Mouse (Mus musculus) adrenal gland, adult 18-20 months (tissue): Measurements from ENCODE around the gene St6galnac6. TPM values are rescaled to one million over a fixed set of nuclear protein-coding genes. Genes with fewer than 3 reads are reported as not detected.

Experiments used
- DNase-seq, 2 experiments: peaks; one replicate each; pipeline ENCODE4 v3.0.0; 2021 to 2022; ENCODE audit warnings: low spot score in 2 of 2
- total RNA-seq, 2 experiments: library from RNA; stranded (reverse); gene quantifications; 1 replicate in 1 of 2; 2 replicates in 1 of 2; pipeline ENCODE4 v1.2.3; 2021

The St6galnac6 gene
- total RNA-seq, 2 experiments from 2014 or later, result 52.4 to 67.9 TPM

DNA sequence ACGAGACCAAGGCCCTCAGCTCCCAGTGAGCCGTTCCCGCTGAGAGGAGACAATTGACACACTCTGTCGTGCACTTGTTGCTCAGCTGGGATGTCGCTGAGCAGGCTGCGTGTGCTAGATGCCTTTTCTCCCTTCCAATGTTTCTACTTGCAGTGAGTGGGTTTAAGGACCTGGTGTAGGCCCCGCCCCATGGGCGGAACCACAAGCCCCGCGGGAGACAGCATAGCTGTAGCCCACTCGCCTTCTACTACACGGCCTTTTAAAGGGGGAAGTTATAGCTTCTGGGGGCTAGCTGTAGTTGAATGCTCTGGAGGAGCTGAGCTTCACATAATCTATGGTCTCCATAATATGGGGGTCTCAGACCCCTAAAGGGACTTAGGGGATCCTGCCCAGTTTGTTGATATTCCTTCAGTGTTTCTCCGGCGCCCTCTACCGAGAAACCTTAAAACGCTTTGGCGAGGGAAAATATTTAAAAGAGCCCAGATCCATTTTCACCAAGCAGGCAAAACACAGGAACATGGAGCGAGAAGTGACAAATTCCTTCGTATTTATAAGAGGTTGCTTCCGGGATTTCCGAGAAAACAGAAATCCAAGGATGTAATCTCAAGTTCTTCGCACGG lies 11.2 kb downstream of the St6galnac6 start:
- peak in 1 of 2 experiments; percentile 33 for DNase-seq

GRCm38 (mm10) chr2:32612274-32612673 lies 12.8 kb downstream of the St6galnac6 start:
- no peak for DNase-seq

GRCm38 (mm10) chr2:32617109-32617508 lies 17.6 kb downstream of the St6galnac6 start:
- no peak for DNase-seq

GRCm38 (mm10) chr2:32617601-32618000 lies 18.1 kb downstream of the St6galnac6 start:
- DNase-seq, result no peak

- no peak for DNase-seq
Observed at GRCm38 (mm10) chr2:32618051-32618450, 18.5 kb downstream of the St6galnac6 start.

GRCm38 (mm10) chr2:32620682-32621516 lies 21.4 kb downstream of the St6galnac6 start:
- DNase-seq, result no peak

GRCm38 (mm10) chr2:32621517-32621859 lies 22.0 kb downstream of the St6galnac6 start, which contains the start of gene Ak1:
Gene Ak1, plus strand, starts transcription at chr2:32621758.
- no peak for DNase-seq

DNA sequence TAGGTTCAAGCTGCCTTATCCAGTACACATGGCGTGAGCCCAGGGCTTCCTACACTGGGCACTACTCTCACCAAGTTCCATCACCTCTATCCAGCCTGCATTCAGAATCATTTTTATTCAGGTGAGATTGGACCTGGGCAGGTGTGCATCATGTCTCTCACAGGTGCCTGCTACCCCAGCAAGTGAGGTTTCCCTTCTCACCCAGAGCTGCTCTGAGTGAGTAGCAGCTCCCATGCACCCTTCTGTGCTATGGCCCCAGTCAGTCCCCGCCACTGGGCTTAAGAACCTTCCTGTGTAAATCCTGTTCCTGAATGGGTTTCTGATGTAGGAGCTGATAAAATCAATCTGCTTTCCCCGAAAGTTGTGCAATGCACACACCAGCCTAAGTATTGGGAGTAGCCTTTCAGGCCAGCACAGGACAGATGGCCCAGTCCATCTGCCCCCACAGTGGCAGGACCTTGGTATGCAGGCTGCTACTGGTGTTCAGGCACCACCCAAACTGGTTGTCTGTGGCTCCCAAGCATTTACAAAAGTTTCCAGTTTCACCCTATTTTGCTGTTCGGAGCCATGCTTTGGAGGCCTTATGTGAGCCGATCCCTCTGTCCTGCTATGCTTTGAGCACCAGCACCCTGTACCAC lies 24.7 kb downstream of the St6galnac6 start:
- DNase-seq, result no peak

- peak; percentile 55 to 64 for DNase-seq
Observed at GRCm38 (mm10) chr2:32625212-32625872, 25.8 kb downstream of the St6galnac6 start.

GRCm38 (mm10) chr2:32625873-32626694 lies 26.6 kb downstream of the St6galnac6 start:
- DNase-seq, result peak in 1 of 2 experiments; percentile 50

- DNase-seq, result no peak
Observed at GRCm38 (mm10) chr2:32627266-32628043, 27.9 kb downstream of the St6galnac6 start.

DNA sequence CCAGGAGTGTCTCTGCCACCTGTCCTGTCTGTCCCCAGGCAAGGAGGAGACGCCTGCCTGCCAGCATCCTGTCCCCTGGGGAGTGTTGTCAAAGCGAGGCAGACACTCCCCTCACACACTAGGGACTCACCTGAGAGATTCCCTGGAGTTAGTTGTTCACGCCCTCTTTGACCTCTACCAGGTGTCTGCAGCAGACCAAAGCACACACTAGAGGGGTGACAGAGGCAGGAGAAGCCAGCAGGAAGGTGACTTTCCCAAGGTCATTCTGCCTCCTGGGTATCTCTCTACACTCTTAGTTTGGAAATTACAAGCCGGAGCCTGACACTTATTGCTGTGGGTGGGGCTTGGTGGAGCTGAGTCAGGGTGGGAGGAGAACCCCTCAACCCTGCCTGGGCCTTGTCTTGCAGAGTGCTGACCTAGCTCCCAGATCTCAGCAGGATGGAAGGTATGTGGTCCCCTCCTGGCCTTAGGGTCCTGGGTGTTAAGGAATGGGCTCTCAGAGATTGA lies 28.6 kb downstream of the St6galnac6 start:
- DNase-seq, result no peak

- DNase-seq, result peak in 1 of 2 experiments; percentile 57
Observed at GRCm38 (mm10) chr2:32628729-32629128, 29.2 kb downstream of the St6galnac6 start.

GRCm38 (mm10) chr2:32629276-32629976 lies 29.9 kb downstream of the St6galnac6 start:
- DNase-seq, result no peak

GRCm38 (mm10) chr2:32630036-32630435 lies 30.5 kb downstream of the St6galnac6 start:
- DNase-seq, result no peak

DNA sequence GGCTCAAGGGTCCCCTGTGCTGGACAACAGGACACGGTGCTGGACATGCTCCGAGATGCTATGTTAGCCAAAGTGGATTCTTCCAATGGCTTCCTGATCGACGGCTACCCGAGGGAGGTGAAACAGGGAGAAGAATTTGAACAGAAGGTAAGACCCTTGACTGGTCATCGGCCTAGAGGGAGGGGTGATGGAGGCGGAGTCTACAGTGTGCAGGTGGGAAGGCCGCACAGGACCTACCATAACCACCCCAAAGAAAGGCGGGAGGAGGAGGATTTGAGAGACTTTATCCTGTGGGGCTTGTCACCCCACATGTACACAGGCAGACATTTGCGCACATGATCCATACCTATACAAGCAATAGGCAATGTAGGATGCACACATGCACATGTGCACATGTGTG lies 31.5 kb downstream of the St6galnac6 start:
- no peak for DNase-seq

- DNase-seq, result peak; percentile 78 to 81
Observed at GRCm38 (mm10) chr2:32631737-32632394, 32.4 kb downstream of the St6galnac6 start.

DNA sequence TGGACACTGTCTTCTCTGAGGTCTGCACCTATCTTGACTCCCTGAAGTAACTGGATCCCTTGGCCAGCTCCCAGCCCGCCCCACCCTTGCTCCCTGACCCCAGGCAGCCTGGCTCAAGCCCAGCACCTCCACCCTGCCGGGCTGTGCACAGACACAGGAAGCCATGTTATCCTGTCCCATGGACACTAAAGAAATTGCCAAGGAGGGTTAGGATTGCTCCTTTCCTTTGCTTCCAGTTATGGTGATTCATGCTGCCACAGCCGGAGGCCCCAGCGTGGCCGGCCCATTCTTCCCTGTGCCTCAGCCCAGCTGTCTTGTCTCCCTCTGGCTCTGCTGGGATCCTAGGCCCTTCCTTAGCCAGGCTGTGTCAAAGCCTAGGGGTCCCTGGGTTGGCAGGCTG lies 34.2 kb downstream of the St6galnac6 start:
- DNase-seq, result peak in 1 of 2 experiments; percentile 44
